Mouse (Mus musculus) brown adipose tissue, adult 24 weeks (tissue): ENCODE measurements around the gene Kdm1b. TPM values are rescaled to one million over a fixed set of nuclear protein-coding genes. Genes with fewer than 3 reads are reported as not detected.

Source experiments
- H3K27ac ChIP-seq: fragments of 200-500 bp; replicated peaks from 2 replicates; pipeline ENCODE4 v1.5.1; 2012; ENCODE audit warnings: low read depth, mild to moderate bottlenecking, low read length
- H3K4me1 ChIP-seq: fragments of 200-500 bp; 2 replicates; pipeline ENCODE4 v1.6.1; 2012; ENCODE audit warnings: low read length, mixed read lengths; ENCODE audit not compliant: control insufficient read depth, insufficient read depth, insufficient read length
- H3K4me3 ChIP-seq: fragments of 200-500 bp; 2 replicates; pipeline ENCODE4 v1.5.1; 2012; ENCODE audit warnings: low read depth, mild to moderate bottlenecking, low read length, moderate library complexity; ENCODE audit not compliant: insufficient read depth
- polyA plus RNA-seq: library from polyadenylated mRNA; stranded (reverse); fragments of >200 nt; gene quantifications from 2 replicates; pipeline ENCODE4 v1.2.4, GENCODE M21; 2012; ENCODE audit not compliant: missing spikeins, insufficient read depth, insufficient read length

Kdm1b gene
- 8.2 and 9.6 TPM in 2 replicates for polyA plus RNA-seq

DNA sequence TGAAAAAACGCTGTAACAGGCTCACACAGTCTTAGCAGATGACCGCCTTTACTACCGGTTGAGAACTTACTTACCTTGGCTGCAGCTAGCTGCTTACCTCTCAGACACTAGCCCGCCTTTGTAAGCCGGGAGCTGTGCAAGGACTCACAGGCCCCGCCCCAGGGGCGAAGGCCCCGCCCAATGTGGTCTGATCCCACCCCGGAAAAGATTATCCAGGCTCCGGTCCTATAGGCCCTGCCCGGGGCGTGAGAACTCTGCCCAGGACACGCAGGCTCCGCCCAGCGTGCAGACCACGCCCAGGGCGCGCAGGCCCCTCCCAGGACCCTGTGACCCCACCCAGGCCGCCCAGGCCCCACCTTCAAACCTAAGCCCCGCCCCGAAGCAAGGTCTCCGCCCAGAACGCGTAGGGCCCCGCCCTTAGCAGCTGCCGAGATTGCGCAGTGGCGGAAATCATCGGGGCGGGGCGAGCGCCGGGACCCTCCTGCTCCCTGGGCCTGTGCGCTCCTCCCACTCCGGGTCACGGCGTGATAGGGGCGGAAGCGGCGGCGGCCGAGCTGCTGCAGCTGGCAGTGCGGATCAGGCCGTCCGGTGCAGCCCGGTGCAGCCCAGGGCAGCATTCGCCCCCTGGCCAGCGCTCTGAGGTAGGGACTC lies at the start of gene Kdm1b:
Kdm1b (plus strand) TSS at position 470 of the 651 bp plus-strand sequence.
- Histone ChIP-seq H3K4me1 (0 out of 2 replicates have a peak, but pooled peaks cover 5% of the 10 kb centered on the region), H3K4me3 (peak within 1 kb of the TSS; percentile 89), H3K27ac (no peak within 1 kb of the TSS)

- peaks cover 3% of the 10 kb centered on the region; the same call in 1 of the 2 replicates for H3K4me1 ChIP-seq
- H3K27ac ChIP-seq: no peak overlapping the region
- H3K4me3 ChIP-seq: no peak overlapping the region
Measured at GRCm38 (mm10) chr13:46997355-46997754, 45.9 kb upstream of the Kdm1b start.

DNA sequence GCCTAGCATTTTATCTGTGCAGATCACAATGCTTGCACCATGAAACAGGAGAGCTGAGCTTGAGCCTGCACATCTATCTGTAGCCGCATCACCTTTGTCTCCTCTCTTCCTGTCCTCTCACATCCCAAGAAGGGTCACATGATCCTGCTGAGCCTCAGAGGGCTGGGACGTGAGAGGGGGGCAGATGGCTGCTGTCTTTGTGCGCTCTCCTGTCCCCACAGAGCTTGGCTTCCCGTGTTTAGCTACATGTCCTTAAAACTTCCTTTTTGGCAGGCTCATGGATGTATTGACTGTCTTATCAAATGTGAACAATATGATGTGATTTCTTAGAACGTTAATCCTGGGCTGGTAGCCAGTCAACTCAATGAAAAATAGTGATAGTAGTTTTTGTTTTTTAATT lies 43.8 kb upstream of the Kdm1b start:
- Histone ChIP-seq H3K4me1 (no peaks in the 10 kb centered on the region), H3K27ac (no peak overlapping the region), H3K4me3 (no peak overlapping the region)

DNA sequence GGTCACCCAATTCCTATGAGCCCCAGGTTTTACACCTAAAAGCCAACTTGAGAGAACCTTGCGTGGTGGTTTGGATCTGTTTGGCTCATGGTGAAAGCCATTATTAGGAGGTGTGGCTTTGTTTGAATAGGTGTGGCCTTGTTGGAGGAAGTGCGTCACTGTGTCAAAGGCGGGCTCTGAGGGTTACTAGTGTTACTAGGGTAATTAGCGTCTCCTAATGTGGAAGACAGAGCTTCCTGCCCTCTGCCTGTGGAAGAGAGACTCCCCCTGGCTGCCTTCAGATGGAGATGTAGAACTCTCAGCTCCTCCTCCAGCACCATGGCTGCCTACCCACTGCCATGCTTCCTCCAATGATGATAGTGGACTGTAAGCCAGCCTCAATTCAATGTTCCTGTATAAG lies 41.7 kb upstream of the Kdm1b start:
- Histone ChIP-seq H3K4me1 (no peaks in the 10 kb centered on the region), H3K27ac (no peak overlapping the region), H3K4me3 (no peak overlapping the region)

DNA sequence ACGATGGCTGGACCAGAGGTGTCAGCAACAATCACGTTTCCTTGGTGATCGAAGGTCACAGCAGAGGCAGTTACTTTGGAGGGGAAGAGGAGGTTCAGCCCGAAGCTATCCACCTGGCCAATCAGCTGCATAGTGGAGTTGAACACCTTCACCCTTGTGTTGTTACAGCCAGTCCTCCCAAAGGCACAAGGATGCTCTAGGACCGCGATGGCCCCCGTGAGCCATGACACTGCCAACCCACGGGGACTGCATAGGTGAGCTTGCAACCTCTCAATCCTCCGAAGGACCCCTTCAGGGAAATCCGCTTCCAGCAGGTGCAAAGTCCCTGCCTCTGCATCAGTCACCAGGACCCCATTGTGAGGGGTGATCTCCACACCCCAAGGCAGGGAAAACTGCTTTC lies 29.6 kb upstream of the Kdm1b start:
- Histone ChIP-seq H3K27ac (no peak overlapping the region), H3K4me3 (peak overlapping the region; percentile 67; the same call in 1 of the 2 replicates), H3K4me1 (no peaks in the 10 kb centered on the region)

- no peak within 1 kb of the TSS for H3K27ac ChIP-seq
- peak within 1 kb of the TSS; percentile 67 for H3K4me3 ChIP-seq
- H3K4me1 ChIP-seq: no peaks in the 10 kb centered on the region
Measured at GRCm38 (mm10) chr13:47014334-47015194, 28.7 kb upstream of the Kdm1b start, which contains the start of gene Nhlrc1. Nhlrc1 (minus strand) TSS chr13:47014850.

DNA sequence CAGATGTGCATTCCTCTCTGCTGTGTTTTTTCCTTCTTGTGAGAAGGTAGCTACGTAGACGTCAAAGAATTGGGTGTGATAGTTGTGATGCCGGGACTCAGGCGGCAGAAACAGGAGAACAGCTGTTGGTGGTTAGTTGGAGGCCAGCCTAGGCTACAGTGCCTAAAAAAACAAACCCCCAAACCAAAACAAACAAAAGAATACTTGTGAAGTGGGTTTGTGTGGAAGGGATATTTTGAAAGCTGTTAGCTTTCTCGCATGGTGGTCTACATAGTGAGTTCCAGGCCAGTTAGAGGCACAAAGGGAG lies 28.2 kb upstream of the Kdm1b start:
- H3K27ac ChIP-seq: no peak overlapping the region
- peak overlapping the region; percentile 67 for H3K4me3 ChIP-seq

GRCm38 (mm10) chr13:47017259-47017658 lies 26.0 kb upstream of the Kdm1b start:
- H3K27ac ChIP-seq: no peak overlapping the region
- H3K4me1 ChIP-seq: no peaks in the 10 kb centered on the region
- H3K4me3 ChIP-seq: no peak overlapping the region

More for the DNA sequence above, 28.2 kb upstream of the Kdm1b start:
- no peaks in the 10 kb centered on the region for H3K4me1 ChIP-seq

- Histone ChIP-seq H3K27ac (no peak overlapping the region), H3K4me1 (no peaks in the 10 kb centered on the region), H3K4me3 (no peak overlapping the region)
Measured at GRCm38 (mm10) chr13:47019774-47020173, 23.5 kb upstream of the Kdm1b start.

DNA sequence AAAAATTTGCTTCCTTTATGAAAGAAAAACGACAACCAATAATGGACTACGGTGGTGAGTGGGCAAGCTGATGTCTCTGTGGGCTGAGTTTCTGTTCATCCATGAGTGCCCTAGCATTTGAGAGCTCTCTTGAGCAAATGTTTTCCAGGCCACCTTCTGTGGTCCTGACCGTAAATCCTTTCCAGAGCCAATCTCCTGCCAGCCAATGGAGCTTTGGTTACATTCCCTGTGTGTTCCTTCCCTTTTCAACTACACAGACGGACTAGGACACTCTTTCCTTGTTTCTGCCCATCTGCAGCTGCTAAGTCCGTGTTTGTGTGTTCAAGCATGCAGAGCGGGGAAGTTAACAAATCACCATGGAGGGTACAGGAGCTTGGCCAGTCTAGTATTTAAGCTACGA lies 22.5 kb upstream of the Kdm1b start:
- no peaks in the 10 kb centered on the region for H3K4me1 ChIP-seq
- H3K4me3 ChIP-seq: no peak overlapping the region
- H3K27ac ChIP-seq: no peak overlapping the region

- Histone ChIP-seq H3K4me3 (no peak overlapping the region), H3K27ac (no peak overlapping the region)
Measured at GRCm38 (mm10) chr13:47030376-47031107, 12.8 kb upstream of the Kdm1b start.

GRCm38 (mm10) chr13:47033602-47034001 lies 9.7 kb upstream of the Kdm1b start:
- Histone ChIP-seq H3K4me1 (no peaks in the 10 kb centered on the region), H3K27ac (no peak overlapping the region), H3K4me3 (no peak overlapping the region)

More at GRCm38 (mm10) chr13:47030376-47031107, 12.8 kb upstream of the Kdm1b start:
- H3K4me1 ChIP-seq: no peaks in the 10 kb centered on the region

DNA sequence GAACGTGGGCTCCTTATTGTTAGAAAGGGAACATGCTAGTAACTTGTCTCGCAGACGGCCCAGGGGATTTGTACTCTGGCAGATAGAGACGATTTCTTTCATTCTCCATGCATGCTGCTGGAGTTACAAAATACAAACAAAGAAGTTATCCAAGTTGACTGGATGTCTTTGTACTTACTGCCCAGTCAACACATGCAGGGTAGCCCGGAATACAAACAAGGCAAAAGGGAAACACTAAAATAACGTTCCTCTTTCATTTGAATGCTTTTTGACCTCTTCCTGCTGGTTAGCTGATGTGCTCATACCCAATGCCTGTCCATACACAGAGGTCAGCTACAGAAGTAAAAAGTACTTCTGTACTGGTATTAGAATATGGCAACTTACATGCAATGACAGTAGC lies 5.4 kb upstream of the Kdm1b start:
- no peak overlapping the region for H3K4me3 ChIP-seq

GRCm38 (mm10) chr13:47040061-47040460 lies 3.2 kb upstream of the Kdm1b start:
- H3K4me3 ChIP-seq: no peak overlapping the region
- H3K27ac ChIP-seq: no peak overlapping the region
- 0 out of 2 replicates have a peak, but pooled peaks cover 5% of the 10 kb centered on the region for H3K4me1 ChIP-seq

More for the DNA sequence above, 5.4 kb upstream of the Kdm1b start:
- H3K4me1 ChIP-seq: no peaks in the 10 kb centered on the region
- no peak overlapping the region for H3K27ac ChIP-seq

- H3K4me3 ChIP-seq: peak overlapping the region; percentile 65; the same call in 1 of the 2 replicates
- no peak overlapping the region for H3K27ac ChIP-seq
Measured at GRCm38 (mm10) chr13:47042024-47042633, 1.2 kb upstream of the Kdm1b start.

More at GRCm38 (mm10) chr13:47042024-47042633, 1.2 kb upstream of the Kdm1b start:
- H3K4me1 ChIP-seq: 0 out of 2 replicates have a peak, but pooled peaks cover 5% of the 10 kb centered on the region
